Mouse (Mus musculus) limb, embryonic 14.5 days (tissue): ENCODE data around the gene Nmnat2. TPM values are rescaled to one million over a fixed set of nuclear protein-coding genes. Genes with fewer than 3 reads are reported as not detected.

Source experiments
- ATAC-seq: fragments of 200-750 bp; cut with Nextera tagmentation; 2 replicates; pipeline ENCODE4 v1.8.0; 2017; ENCODE audit warnings: low read depth, moderate number of reproducible peaks, moderate TSS enrichment; ENCODE audit not compliant: low FRiP score
- DNase-seq: peaks from one replicate; pipeline ENCODE4 v3.0.0-alpha.2; 2015; ENCODE audit warnings: low spot score
- H3K27ac ChIP-seq: fragments of 300-500 bp; sonication (generic); replicated peaks from 2 replicates; pipeline ENCODE4 v1.5.1; 2014; ENCODE audit warnings: low read depth, mild to moderate bottlenecking, low read length, moderate library complexity, mixed read lengths
- H3K27me3 ChIP-seq: fragments of 300-500 bp; sonication (generic); 2 replicates; pipeline ENCODE4 v1.6.1; 2014; ENCODE audit warnings: low read length, mixed read lengths; ENCODE audit not compliant: control insufficient read depth, insufficient read depth
- H3K36me3 ChIP-seq: fragments of 300-500 bp; sonication (generic); 2 replicates; pipeline ENCODE4 v1.6.1; 2014; ENCODE audit warnings: mild to moderate bottlenecking, low read length, moderate library complexity, mixed read lengths; ENCODE audit not compliant: control insufficient read depth, insufficient read depth
- H3K4me1 ChIP-seq: fragments of 300-500 bp; sonication (generic); 2 replicates; pipeline ENCODE4 v1.6.1; 2014; ENCODE audit warnings: antibody characterized with exemption, low read length, mixed read lengths; ENCODE audit not compliant: control insufficient read depth, insufficient read depth
- H3K4me2 ChIP-seq: fragments of 300-500 bp; sonication (generic); replicated peaks from 2 replicates; pipeline ENCODE4 v1.6.1; 2014; ENCODE audit warnings: low read depth, mild to moderate bottlenecking, low read length, moderate library complexity; ENCODE audit not compliant: severe bottlenecking
- H3K4me3 ChIP-seq: fragments of 300-500 bp; sonication (generic); replicated peaks from 2 replicates; pipeline ENCODE4 v1.5.1; 2014; ENCODE audit warnings: low read length
- H3K9ac ChIP-seq: fragments of 300-500 bp; sonication (generic); 2 replicates; pipeline ENCODE4 v1.6.1; 2014; ENCODE audit warnings: mild to moderate bottlenecking, low read depth, low read length, moderate library complexity; ENCODE audit not compliant: severe bottlenecking
- H3K9me3 ChIP-seq: fragments of 300-500 bp; sonication (generic); 2 replicates; pipeline ENCODE4 v1.6.1; 2016; ENCODE audit warnings: low read length; ENCODE audit not compliant: control insufficient read depth
- POLR2A ChIP-seq: fragments of 200-500 bp; IDR thresholded peaks from 2 replicates; pipeline ENCODE4 v1.8.0; 2012; ENCODE audit warnings: inconsistent platforms, mild to moderate bottlenecking, moderate library complexity, borderline replicate concordance; ENCODE audit not compliant: insufficient read depth, insufficient read length; ENCODE audit errors: extremely low read depth
- WGBS: fragments of 180-500 bp; shearing (Covaris S2); extraction: QIAGEN DNeasy Blood & Tissue Kit; methylation state at CpG from one replicate; pipeline ENCODE4 v1.1.7; 2014; 5-methylcytosine and 5-hydroxymethylcytosine counted together
- polyA plus RNA-seq, 2 experiments: library from polyadenylated mRNA; depleted of rRNA in 1 of 2; stranded (reverse) in 1 of 2; unstranded in 1 of 2; fragments of >200 nt; fragmentation: Nextera tagmentation in 1 of 2; extraction: Ambion mirVana in 1 of 2; gene quantifications; 2 replicates each; pipeline versions ENCODE4 v1.2.1 to v1.2.3; 2012 to 2014

Nmnat2 gene
- polyA plus RNA-seq, 2 experiments, result 1.6 to 2.0 TPM

DNA sequence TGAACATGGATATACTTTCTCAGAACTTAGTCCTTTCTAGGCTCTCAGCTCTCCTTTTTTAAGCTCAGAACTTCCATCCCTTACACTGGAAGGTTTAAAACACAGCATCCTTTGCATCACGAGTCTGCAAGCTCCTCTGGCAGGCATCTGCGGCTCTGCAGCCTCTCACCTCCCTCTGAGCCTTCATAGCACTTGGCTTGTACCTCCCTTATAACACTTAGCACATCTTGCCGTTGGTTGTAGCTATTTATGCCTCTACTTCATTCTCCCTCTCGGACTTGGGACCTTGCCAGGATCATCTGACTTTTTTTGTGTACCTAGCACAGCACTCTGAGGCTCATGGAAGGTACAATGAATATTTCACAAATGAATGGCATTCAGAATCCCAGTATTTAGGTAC, 14.3 kb downstream of the Nmnat2 start:
- TF ChIP-seq POLR2A, result no peak
- no peaks in the 10 kb centered on the region for H3K36me3 ChIP-seq
- 50% methylated on average over 4 of the region's 4 CpGs for WGBS
- no peaks in the 10 kb centered on the region for H3K27me3 ChIP-seq
- peaks cover 3% of the 10 kb centered on the region; the same call in 1 of the 2 replicates for H3K9me3 ChIP-seq
- H3K9ac ChIP-seq, result no peak overlapping the region
- no peaks in the 10 kb centered on the region; the same call in 1 of the 2 replicates for H3K4me1 ChIP-seq
- H3K4me3 ChIP-seq, result no peak overlapping the region
- DNase-seq (no peak), ATAC-seq (no peak)
- H3K27ac ChIP-seq, result no peak overlapping the region
- H3K4me2 ChIP-seq, result no peak overlapping the region

DNA sequence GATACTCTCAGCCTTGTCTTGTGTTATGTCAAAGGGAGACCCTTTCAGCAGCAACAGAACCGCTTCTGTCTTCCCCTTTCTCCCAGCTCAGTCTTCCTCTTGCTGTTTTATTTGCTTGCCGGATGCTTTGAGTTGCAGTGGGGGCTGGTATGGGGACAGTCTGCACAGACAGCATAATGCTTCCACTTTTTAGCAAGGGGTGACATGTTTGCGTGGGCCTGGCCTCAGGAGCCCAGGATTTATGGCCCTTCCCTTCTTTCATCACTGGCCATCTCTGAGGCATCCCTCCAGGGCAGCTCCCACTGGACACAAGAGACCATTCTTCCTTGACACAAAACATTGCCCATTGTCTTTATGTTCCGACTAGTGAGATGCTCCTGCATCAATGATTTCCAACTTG, 18.2 kb downstream of the Nmnat2 start:
- Histone ChIP-seq H3K27me3 (no peaks in the 10 kb centered on the region), H3K4me3 (no peak overlapping the region), H3K9ac (no peak overlapping the region), H3K27ac (no peak overlapping the region), H3K4me2 (no peak overlapping the region), H3K4me1 (no peaks in the 10 kb centered on the region), H3K9me3 (peaks cover 3% of the 10 kb centered on the region; the same call in 1 of the 2 replicates), H3K36me3 (no peaks in the 10 kb centered on the region)
- no peak for TF ChIP-seq POLR2A
- WGBS, result 31% methylated on average over 4 of the region's 4 CpGs
- no peak for ATAC-seq
- no peak for DNase-seq

DNA sequence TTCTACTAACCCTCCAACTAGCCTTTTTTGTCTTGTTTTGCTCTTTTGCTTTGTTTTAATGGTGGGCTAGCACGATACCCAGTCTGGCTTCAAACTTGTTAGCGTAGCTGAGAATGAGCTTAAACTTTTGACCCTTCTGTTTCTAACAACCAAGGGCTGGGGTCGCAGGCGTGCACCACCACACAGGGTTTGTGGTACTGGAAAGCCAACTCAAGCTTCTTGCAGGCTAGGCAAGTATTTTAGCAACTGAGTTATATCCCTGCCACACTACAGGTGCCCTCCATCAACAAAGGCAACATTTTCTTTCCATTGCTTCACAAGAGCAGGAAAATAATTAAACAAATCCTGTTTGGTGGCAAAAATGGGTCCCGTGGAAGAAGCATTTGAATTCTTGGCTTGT, 18.6 kb downstream of the Nmnat2 start:
- no peak for ATAC-seq
- WGBS, result 46% methylated on average over 5 of the region's 5 CpGs
- no peak for DNase-seq

DNA sequence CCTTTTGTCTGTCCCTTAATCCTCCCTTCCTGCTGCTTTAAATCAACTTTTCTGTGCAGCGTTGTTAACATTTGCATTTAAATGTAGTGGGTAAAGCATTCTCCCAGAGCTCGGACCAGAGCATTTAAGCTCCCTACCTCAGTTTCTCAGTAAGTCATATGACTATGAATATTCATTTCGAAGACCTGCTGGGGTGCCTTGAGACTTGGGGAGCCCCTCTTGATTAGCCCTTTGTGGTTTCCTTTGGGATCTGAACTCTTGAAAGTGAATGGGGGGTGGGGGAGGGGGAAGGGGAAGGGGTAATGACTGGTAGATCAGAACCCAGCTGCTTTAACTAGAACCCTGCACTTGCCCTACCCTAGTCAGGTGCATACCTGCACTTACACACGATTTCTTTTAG, 19.1 kb downstream of the Nmnat2 start:
- Histone ChIP-seq H3K9ac (no peak overlapping the region), H3K4me2 (no peak overlapping the region), H3K4me3 (no peak overlapping the region), H3K27me3 (no peaks in the 10 kb centered on the region), H3K36me3 (no peaks in the 10 kb centered on the region), H3K27ac (no peak overlapping the region), H3K4me1 (no peaks in the 10 kb centered on the region), H3K9me3 (peaks cover 3% of the 10 kb centered on the region; the same call in 1 of the 2 replicates)
- 39% methylated on average over 4 of the region's 4 CpGs for WGBS
- TF ChIP-seq POLR2A, result no peak
- no peak for DNase-seq
- no peak for ATAC-seq

More for the DNA sequence above, 18.6 kb downstream of the Nmnat2 start:
- no peaks in the 10 kb centered on the region for H3K27me3 ChIP-seq
- TF ChIP-seq POLR2A, result no peak
- H3K4me1 ChIP-seq, result no peaks in the 10 kb centered on the region
- no peaks in the 10 kb centered on the region for H3K36me3 ChIP-seq
- H3K27ac ChIP-seq, result no peak overlapping the region
- H3K4me2 ChIP-seq, result no peak overlapping the region
- peaks cover 3% of the 10 kb centered on the region; the same call in 1 of the 2 replicates for H3K9me3 ChIP-seq
- H3K9ac ChIP-seq, result no peak overlapping the region
- no peak overlapping the region for H3K4me3 ChIP-seq

DNA sequence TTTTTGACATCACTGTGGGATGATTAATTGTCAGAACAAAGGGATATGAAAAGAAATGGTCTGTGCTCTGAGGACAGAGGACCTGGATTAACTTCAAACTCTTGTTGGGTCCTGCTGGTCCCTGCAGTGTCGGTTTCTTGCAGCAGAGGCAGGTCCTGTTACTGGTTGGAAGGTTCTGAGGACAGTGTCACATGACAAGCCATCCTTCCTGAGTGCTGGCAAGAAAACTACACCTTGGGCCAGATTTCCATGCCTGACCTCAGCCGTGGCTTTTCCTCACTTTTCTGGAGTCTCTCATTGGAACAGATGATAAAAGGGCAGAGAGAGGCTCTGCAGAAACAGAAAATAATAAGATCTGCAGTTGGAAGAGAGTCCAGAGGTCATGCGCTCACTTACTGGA, 20.4 kb downstream of the Nmnat2 start:
- ATAC-seq, result no peak
- H3K9ac ChIP-seq, result no peak overlapping the region
- no peak overlapping the region for H3K4me3 ChIP-seq
- no peak overlapping the region for H3K4me2 ChIP-seq
- no peaks in the 10 kb centered on the region for H3K36me3 ChIP-seq
- H3K27ac ChIP-seq, result no peak overlapping the region
- WGBS, result 79% methylated on average over 3 of the region's 3 CpGs
- H3K27me3 ChIP-seq, result no peaks in the 10 kb centered on the region
- TF ChIP-seq POLR2A, result no peak
- H3K9me3 ChIP-seq, result peaks cover 3% of the 10 kb centered on the region; the same call in 1 of the 2 replicates
- DNase-seq, result no peak
- H3K4me1 ChIP-seq, result no peaks in the 10 kb centered on the region

DNA sequence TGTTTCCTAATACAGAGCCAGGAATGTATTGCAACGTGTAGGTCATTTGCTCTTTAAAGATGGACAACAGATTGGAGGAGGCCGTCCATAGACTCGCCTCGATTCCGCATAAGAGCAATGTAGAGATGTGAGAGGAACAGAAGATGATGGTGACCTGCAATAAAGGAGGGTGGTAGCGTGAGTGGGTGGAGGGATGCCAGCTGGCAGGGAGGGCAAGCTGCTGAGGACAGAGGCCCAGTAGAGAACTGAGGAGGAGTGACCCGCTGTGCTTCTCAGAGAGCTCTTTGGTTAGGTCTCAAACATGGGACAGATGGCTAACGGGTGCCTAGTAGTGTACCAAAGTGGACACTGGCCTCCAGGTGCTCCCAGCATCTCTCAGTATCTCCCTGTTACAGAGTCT, 23.9 kb downstream of the Nmnat2 start:
- H3K4me3 ChIP-seq, result no peak overlapping the region

More for the DNA sequence above, 23.9 kb downstream of the Nmnat2 start:
- Histone ChIP-seq H3K4me2 (no peak overlapping the region), H3K36me3 (no peaks in the 10 kb centered on the region), H3K9me3 (no peaks in the 10 kb centered on the region), H3K4me1 (no peaks in the 10 kb centered on the region), H3K27me3 (no peaks in the 10 kb centered on the region), H3K27ac (no peak overlapping the region), H3K9ac (no peak overlapping the region)
- DNase-seq, result no peak
- no peak for TF ChIP-seq POLR2A
- WGBS, result 89% methylated on average over 8 of the region's 8 CpGs
- no peak for ATAC-seq
